11 mouse cellular contexts compared by ENCODE assay signal in the genomic region with DNA sequence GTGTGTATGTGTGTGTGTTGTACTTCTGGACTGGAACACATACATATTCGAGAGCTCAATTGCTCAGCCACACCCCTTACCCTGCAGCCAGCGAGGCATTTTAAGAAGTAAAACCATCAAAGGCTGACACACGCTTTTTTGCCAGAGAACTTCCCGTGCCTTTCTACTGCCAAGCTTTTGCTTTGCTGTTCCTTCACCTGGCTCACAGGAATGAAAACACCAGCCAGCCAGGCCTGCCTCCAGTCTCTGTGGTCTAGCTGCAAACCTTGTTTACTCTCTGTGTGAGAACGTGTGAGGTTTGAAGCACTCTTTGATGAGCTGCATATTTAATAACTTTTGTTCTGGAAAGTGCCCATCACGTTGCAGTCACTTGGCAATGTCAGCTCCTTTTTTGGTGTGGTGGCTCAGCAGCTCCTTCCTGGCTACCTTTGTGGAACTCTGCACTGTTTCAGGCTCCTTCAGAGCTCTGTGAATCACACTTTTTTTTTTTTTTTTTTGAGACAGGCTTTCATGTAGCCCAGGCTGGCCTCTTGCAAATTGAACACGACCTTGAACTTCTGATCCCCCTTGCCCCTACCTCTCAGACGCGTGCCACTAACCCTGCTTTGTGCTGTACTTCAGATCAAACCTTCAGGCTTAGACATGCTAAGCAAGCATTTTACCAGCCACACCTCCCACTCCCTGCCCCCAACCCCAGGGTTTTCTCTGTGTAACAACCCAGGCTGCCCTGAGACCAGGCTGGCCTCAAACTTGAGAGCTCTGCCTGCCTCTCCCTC. TPM values are rescaled to one million over a fixed set of nuclear protein-coding genes. Genes with fewer than 3 reads are reported as not detected.
DNase-seq lines count a peak whose midpoint lies in the region; ATAC-seq lines count a peak whose summit lies in the region.
"Had no signal": no experiment of that assay in that cellular context is flagged by ENCODE, and none has a peak within 500 bp of the region (broad histone marks: within the 10 kb centered on the region; RNA-seq: fewer than 3 reads in every experiment).

No protein-coding gene starts in this region.

- ATAC-seq in heart, embryonic 13.5 days (ENCODE audit: extremely low read depth, insufficient number of reproducible peaks, low FRiP score, low TSS enrichment) = no peak

- no peaks in the 10 kb centered on the region for H3K36me3 ChIP-seq in heart, embryonic 13.5 days
- H3K36me3 ChIP-seq in limb, embryonic 10.5 days = 0 out of 2 replicates have a peak, but pooled peaks cover 2% of the 10 kb centered on the region

- H3K27ac ChIP-seq in heart, embryonic 13.5 days (replicated peaks) = no peak overlapping the region
- no peak overlapping the region for H3K27ac ChIP-seq in limb, embryonic 10.5 days

- H3K9me3 ChIP-seq in heart, embryonic 13.5 days = no peaks in the 10 kb centered on the region
- no peaks in the 10 kb centered on the region for H3K9me3 ChIP-seq in limb, embryonic 10.5 days (replicated peaks)

- no peak for DNase-seq in heart, postnatal 10 days
- peak; percentile 44 to 51 for DNase-seq in spleen, postnatal 36 days (ENCODE audit: low spot score in 2 of 2)
- no peak for DNase-seq in spleen, postnatal 4 days (ENCODE audit: low spot score in 2 of 2)
- DNase-seq in limb, embryonic 10.5 days (ENCODE audit: low spot score) = no peak
- DNase-seq in thymus, postnatal 36 days = peak; percentile 58 to 64
- no peak for DNase-seq in embryo, embryonic 10.5 days (ENCODE audit: low spot score)
- no peak for DNase-seq in adrenal gland, adult 2 months
- DNase-seq: cerebellum, adult 18-20 months; kidney, adult 8-10 months had no signal

- peaks cover 38% of the 10 kb centered on the region for H3K4me1 ChIP-seq in heart, embryonic 13.5 days
- H3K4me1 ChIP-seq in limb, embryonic 10.5 days = peaks cover 37% of the 10 kb centered on the region

- intact Hi-C loops in heart, postnatal 10 days (cut with DNase I) = loop anchor here (10.0 kb wide), 1 partner anchor 167 kb away; no protein-coding TSS in a partner anchor

- 32% methylated on average over 9 of the region's 9 CpGs for WGBS in heart, embryonic 13.5 days
- WGBS in limb, embryonic 10.5 days = 22% methylated on average over 9 of the region's 9 CpGs

- H3K4me3 ChIP-seq in heart, embryonic 13.5 days = 0 out of 2 replicates have a peak overlapping the region, but pooled peaks have one; percentile 74
- H3K4me3 ChIP-seq in limb, embryonic 10.5 days = peak overlapping the region; percentile 82; the same call in 1 of the 2 replicates

- H3K27me3 ChIP-seq in heart, embryonic 13.5 days (replicated peaks) = peaks cover 26% of the 10 kb centered on the region; the same call in 1 of the 2 replicates
- peaks cover 22% of the 10 kb centered on the region; the same call in 1 of the 2 replicates for H3K27me3 ChIP-seq in limb, embryonic 10.5 days (ENCODE audit: low read depth, poor library complexity, severe bottlenecking)

- H3K4me2 ChIP-seq in heart, embryonic 13.5 days = peak overlapping the region; percentile 79

- no peak overlapping the region for H3K9ac ChIP-seq in heart, embryonic 13.5 days

RNA-seq across cellular contexts. Expression of gene Slc43a1, which starts 0.6 kb away (rescaled TPM):
- 16.1 and 17.1 TPM in 2 replicates for polyA plus RNA-seq in heart, embryonic 13.5 days (2015; fragmentation: Nextera tagmentation; extraction: Ambion mirVana)
- total RNA-seq in heart, postnatal 10 days (2021) = 1 to 10 TPM; 2.2 to 3.4 TPM
- 36.6 and 42.6 TPM in 2 replicates for polyA plus RNA-seq in limb, embryonic 10.5 days (2016; fragmentation: Nextera tagmentation; extraction: Ambion mirVana)
- 10 to 100 TPM in 1 of 2 experiments, 1 to 10 TPM in 1; 4.4 to 12.7 TPM for total RNA-seq in adrenal gland, adult 2 months (2021)
- polyA plus RNA-seq in adrenal gland, adult 2 months (2012; rRNA removed) = 10.1 and 14.3 TPM in 2 replicates

RNA-seq across cellular contexts. Expression of gene Timm10, which starts 11.2 kb away (rescaled TPM):
- polyA plus RNA-seq in heart, embryonic 13.5 days (2015; fragmentation: Nextera tagmentation; extraction: Ambion mirVana) = 72.3 and 89.1 TPM in 2 replicates
- 100 to 1,000 TPM; 122 to 124 TPM for total RNA-seq in heart, postnatal 10 days (2021)
- polyA plus RNA-seq in limb, embryonic 10.5 days (2016; fragmentation: Nextera tagmentation; extraction: Ambion mirVana) = 64.5 and 71.0 TPM in 2 replicates
- 10 to 100 TPM; 38.5 to 59.6 TPM for total RNA-seq in adrenal gland, adult 2 months (2021)
- 17.0 and 19.2 TPM in 2 replicates for polyA plus RNA-seq in adrenal gland, adult 2 months (2012; rRNA removed)

RNA-seq across cellular contexts. Expression of gene Smtnl1, which starts 15.6 kb away (rescaled TPM):
- polyA plus RNA-seq in heart, embryonic 13.5 days (2015; fragmentation: Nextera tagmentation; extraction: Ambion mirVana) = 0.24 and 0.27 TPM in 2 replicates
- total RNA-seq in heart, postnatal 10 days (2021) = under 1 TPM in 1 of 2 experiments, not detected in 1; 0.14 TPM
- 0.11 and 0.56 TPM in 2 replicates for polyA plus RNA-seq in limb, embryonic 10.5 days (2016; fragmentation: Nextera tagmentation; extraction: Ambion mirVana)
- not detected for total RNA-seq in adrenal gland, adult 2 months (2021)
- polyA plus RNA-seq in adrenal gland, adult 2 months (2012; rRNA removed) = not detected in 2 replicates
- polyA plus RNA-seq: gonadal fat pad, adult 2 months had no signal

RNA-seq across cellular contexts. Expression of gene Ube2l6, which starts 39.4 kb away (rescaled TPM):
- 92.5 and 114 TPM in 2 replicates for polyA plus RNA-seq in heart, embryonic 13.5 days (2015; fragmentation: Nextera tagmentation; extraction: Ambion mirVana)
- total RNA-seq in heart, postnatal 10 days (2021) = 10 to 100 TPM; 22.3 to 36.8 TPM
- polyA plus RNA-seq in limb, embryonic 10.5 days (2016; fragmentation: Nextera tagmentation; extraction: Ambion mirVana) = 17.6 and 19.2 TPM in 2 replicates
- total RNA-seq in adrenal gland, adult 2 months (2021) = 10 to 100 TPM; 15.7 to 18.8 TPM
- 13.8 and 15.1 TPM in 2 replicates for polyA plus RNA-seq in adrenal gland, adult 2 months (2012; rRNA removed)

RNA-seq across cellular contexts. Expression of gene Rtn4rl2, which starts 48.5 kb away (rescaled TPM):
- 0.72 and 0.99 TPM in 2 replicates for polyA plus RNA-seq in heart, embryonic 13.5 days (2015; fragmentation: Nextera tagmentation; extraction: Ambion mirVana)
- total RNA-seq in heart, postnatal 10 days (2021) = 1 to 10 TPM; 4.0 to 8.0 TPM
- polyA plus RNA-seq in limb, embryonic 10.5 days (2016; fragmentation: Nextera tagmentation; extraction: Ambion mirVana) = 0.74 and 1.0 TPM in 2 replicates
- 1 to 10 TPM; 1.1 to 1.5 TPM for total RNA-seq in adrenal gland, adult 2 months (2021)
- polyA plus RNA-seq in adrenal gland, adult 2 months (2012; rRNA removed) = 11.5 and 17.5 TPM in 2 replicates

Comparison
In these comparisons a context has a peak if more than half of its experiments do, and no peak if none do; other contexts are left out.
1. DNase-seq: peak in spleen, postnatal 36 days (2 of 2) and thymus, postnatal 36 days (2 of 2); none in heart, postnatal 10 days (0 of 2), spleen, postnatal 4 days (0 of 2), limb, embryonic 10.5 days (single experiment), embryo, embryonic 10.5 days (single experiment) and adrenal gland, adult 2 months (single experiment).